Mouse (Mus musculus) erythroblast, embryonic 14.5 days (primary cell): ENCODE measurements around the gene Flad1. TPM values are rescaled to one million over a fixed set of nuclear protein-coding genes. Genes with fewer than 3 reads are reported as not detected.

Experiments used
- H3K27me3 ChIP-seq: 2 replicates; pipeline ENCODE4 v1.6.1; 2012; ENCODE audit warnings: inconsistent platforms; ENCODE audit not compliant: control insufficient read depth
- H3K36me3 ChIP-seq: 2 replicates; pipeline ENCODE4 v1.6.1; 2012; ENCODE audit warnings: mild to moderate bottlenecking, inconsistent platforms; ENCODE audit not compliant: control insufficient read depth
- H3K4me1 ChIP-seq: 2 replicates; pipeline ENCODE4 v1.6.1; 2012; ENCODE audit warnings: inconsistent platforms; ENCODE audit not compliant: control insufficient read depth
- H3K4me3 ChIP-seq: replicated peaks from 2 replicates; pipeline ENCODE3; 2012; ENCODE audit warnings: moderate library complexity, mild to moderate bottlenecking, inconsistent platforms
- H3K9me3 ChIP-seq: 2 replicates; pipeline ENCODE4 v1.6.1; 2012; ENCODE audit warnings: low read length, inconsistent platforms, mixed read lengths; ENCODE audit not compliant: control insufficient read depth
- GATA1 ChIP-seq: IDR thresholded peaks from 2 replicates; pipeline ENCODE4 v1.6.1; 2012; ENCODE audit warnings: low read length, inconsistent platforms, mixed read lengths
- TAL1 ChIP-seq: IDR thresholded peaks from 3 replicates; pipeline ENCODE4 v1.6.1; 2012; ENCODE audit warnings: low read length, inconsistent platforms, mixed read lengths
- polyA plus RNA-seq: library from polyadenylated mRNA; stranded (reverse); fragments of >175 nt; gene quantifications from 2 replicates; pipeline ENCODE4 v1.2.3, GENCODE M21; 2012

The Flad1 gene
- polyA plus RNA-seq, 1 experiment, result 1.3 TPM

DNA sequence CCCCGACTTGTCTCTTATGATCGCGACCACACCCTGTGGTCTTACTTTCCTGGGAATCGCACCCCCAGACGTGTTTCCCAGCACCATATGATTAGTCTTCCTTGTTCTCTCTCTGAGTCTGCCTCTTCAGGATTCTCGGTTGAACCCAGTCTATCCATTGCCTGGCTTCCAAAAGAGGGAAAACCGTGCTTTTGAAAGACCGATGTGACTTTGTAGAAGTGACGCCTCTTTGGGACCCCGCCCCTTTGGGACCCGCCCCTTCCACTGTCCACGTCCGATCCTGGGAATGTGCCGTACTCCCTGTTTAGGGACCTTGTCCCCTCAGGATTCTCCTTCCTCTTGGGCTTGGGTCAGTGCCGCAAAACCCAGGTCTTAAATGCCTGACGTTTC, 7.2 kb upstream of the Flad1 start:
- H3K4me3 ChIP-seq, result peak overlapping the region; percentile 96
- peaks cover 58% of the 10 kb centered on the region for H3K36me3 ChIP-seq
- no peaks in the 10 kb centered on the region for H3K27me3 ChIP-seq
- H3K4me1 ChIP-seq, result peaks cover 64% of the 10 kb centered on the region
- H3K9me3 ChIP-seq, result peaks cover 3% of the 10 kb centered on the region
- TF ChIP-seq TAL1, result no peak
- TF ChIP-seq GATA1, result no peak

DNA sequence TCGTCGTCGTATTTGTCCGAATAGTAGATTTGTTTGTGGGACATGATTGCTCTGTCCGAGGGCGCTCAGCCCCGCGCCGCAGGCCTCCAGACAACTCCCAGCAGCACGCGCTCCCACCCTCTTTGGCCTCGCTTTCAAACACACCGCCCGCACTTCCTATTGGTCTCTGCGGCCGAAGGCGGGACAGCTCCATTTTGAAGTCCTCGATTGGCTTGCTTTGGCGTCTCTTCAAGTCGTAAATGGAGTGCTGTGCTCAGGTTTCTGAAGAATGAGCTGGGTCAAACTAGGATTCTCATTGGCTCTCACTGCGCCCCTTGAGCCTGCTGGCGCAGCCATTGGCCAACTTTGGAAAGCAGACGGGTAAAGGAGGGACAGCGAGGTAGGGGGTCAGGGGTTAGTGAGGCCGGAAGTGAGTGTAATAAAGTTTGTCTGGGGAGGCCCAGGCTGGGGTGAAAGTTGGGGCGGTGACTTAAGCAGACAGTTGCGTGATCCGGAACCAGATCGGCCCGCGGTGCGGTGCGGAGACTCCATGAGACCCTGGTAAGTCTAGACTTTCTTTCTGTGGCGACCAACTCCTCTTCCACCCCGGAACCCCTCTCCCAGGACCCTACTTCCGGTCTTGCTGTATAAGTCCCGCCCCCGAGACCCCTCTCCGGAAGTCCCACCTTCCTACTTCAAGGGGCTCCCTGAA, 6.6 kb upstream of the Flad1 start, which contains the start of the genes Cks1b and Shc1:
Gene Cks1b (minus strand): TSS at position 214 of the 691 bp plus-strand sequence.
Gene Shc1 (plus strand): TSS at position 274 of the 691 bp plus-strand sequence.
- Histone ChIP-seq H3K36me3 (peaks cover 58% of the 10 kb centered on the region), H3K27me3 (no peaks in the 10 kb centered on the region), H3K9me3 (peaks cover 3% of the 10 kb centered on the region), H3K4me1 (peaks cover 59% of the 10 kb centered on the region), H3K4me3 (peak within 1 kb of the TSS; percentile 96)
- TF ChIP-seq TAL1 (no peak), GATA1 (no peak)

DNA sequence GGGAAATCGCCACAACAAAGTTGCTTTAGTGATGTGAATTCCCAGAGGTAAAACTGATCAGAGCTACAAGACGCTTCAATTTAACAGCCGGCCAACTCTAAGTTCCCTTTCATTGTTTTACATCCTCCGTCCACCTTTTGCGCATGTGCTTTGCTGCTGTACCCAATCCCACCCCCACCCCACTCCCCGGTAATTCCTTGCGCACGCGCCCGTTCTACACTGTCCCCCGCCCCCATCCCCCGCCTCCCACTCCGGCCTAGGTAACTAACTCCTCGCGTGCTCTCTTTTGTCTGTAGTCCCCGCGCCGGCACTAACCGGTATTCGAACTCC, 6.1 kb upstream of the Flad1 start:
- H3K4me3 ChIP-seq, result peak overlapping the region; percentile 96
- H3K27me3 ChIP-seq, result no peaks in the 10 kb centered on the region
- peaks cover 3% of the 10 kb centered on the region for H3K9me3 ChIP-seq
- TF ChIP-seq GATA1 (no peak), TAL1 (no peak)
- peaks cover 53% of the 10 kb centered on the region for H3K4me1 ChIP-seq
- peaks cover 57% of the 10 kb centered on the region for H3K36me3 ChIP-seq

DNA sequence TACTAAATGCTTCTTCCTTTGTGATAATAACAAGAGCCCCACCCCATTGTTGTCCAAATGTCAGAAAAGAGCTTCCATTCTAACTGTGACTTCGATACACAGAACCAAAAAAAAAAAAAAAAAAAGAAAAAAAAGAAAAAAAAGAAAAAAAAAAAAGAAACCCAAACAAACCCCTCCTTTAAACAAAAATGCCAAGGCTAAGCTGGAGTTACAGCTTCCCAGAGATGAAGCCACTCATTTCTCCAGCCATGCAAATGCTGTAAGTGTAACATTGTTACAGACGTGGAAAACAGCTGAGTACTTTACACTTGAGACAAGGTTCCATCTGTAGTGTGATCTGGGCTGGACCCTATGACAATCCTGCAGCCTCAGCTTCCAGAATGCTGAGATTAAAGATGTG, 5.5 kb upstream of the Flad1 start:
- no peak for TF ChIP-seq TAL1
- no peak for TF ChIP-seq GATA1
- peak overlapping the region; percentile 96 for H3K4me3 ChIP-seq
- peaks cover 52% of the 10 kb centered on the region for H3K4me1 ChIP-seq
- H3K9me3 ChIP-seq, result peaks cover 3% of the 10 kb centered on the region
- no peaks in the 10 kb centered on the region for H3K27me3 ChIP-seq
- peaks cover 51% of the 10 kb centered on the region for H3K36me3 ChIP-seq

DNA sequence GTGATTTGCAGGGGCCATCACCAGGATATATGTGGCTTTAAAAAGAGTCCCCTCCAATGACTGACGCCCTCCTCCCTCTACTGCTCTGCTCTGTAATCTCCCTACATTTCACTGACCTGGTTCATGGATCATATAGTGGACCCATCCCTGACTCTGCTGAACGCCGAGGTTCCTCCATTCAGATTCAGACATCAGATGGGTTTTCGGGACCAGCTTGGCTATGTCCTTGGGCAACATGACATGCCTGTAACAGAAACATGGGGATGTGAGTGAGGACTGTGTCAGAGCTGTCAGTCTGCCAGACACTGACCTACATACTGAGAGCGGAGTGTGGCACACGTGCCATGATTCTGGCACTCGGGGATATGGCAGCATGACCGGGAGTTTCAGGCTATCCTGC, 4.5 kb upstream of the Flad1 start:
- Histone ChIP-seq H3K9me3 (peaks cover 3% of the 10 kb centered on the region), H3K4me1 (peaks cover 48% of the 10 kb centered on the region), H3K4me3 (peak overlapping the region; percentile 96), H3K36me3 (peaks cover 46% of the 10 kb centered on the region), H3K27me3 (no peaks in the 10 kb centered on the region)
- TF ChIP-seq GATA1 (no peak), TAL1 (no peak)

DNA sequence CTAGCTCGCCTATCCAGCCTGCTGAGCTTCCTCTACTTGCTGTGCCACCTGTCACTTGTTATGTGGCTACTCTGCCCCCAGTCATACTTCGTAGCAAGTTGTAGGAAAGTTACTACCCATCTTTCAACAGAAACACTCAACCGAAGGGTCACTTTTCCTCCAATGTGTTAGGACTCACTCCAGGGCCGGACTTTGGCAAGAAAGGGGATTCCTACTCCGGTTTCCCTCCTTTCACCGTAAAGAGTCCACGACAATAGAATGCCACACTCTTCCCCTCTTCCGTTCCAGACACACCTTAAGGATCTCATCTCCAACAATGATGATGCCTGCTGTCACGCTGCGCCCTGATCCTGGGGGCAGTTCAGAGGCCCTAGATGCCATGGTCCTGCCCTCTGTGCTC, 806 bp downstream of the Flad1 start:
- peak overlapping the region; percentile 77 for H3K4me3 ChIP-seq
- peaks cover 55% of the 10 kb centered on the region for H3K36me3 ChIP-seq
- H3K9me3 ChIP-seq, result peaks cover 3% of the 10 kb centered on the region
- TF ChIP-seq TAL1 (no peak), GATA1 (no peak)
- H3K27me3 ChIP-seq, result no peaks in the 10 kb centered on the region
- H3K4me1 ChIP-seq, result peaks cover 33% of the 10 kb centered on the region

DNA sequence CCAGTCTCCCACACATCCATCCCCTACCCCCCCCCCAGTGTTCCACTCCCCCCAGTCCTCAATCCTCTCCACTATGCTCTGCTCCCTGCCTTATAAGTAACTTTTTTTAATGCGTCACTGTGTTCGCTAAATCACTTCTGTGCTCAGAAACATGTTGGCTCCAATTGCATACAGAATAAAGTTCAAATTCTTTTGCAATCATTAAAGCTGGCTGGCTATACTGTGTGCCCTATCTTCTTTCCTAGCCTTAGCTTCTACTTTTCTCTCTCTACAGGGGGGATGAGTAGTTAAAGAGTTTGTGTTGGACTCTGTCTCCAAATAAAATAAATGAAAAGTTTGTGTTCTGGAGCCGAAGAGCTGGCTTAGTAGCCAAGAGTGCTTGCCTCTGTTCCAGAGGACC, 2.0 kb downstream of the Flad1 start:
- H3K36me3 ChIP-seq, result peaks cover 53% of the 10 kb centered on the region
- H3K27me3 ChIP-seq, result no peaks in the 10 kb centered on the region
- no peak for TF ChIP-seq TAL1
- no peak for TF ChIP-seq GATA1
- H3K4me3 ChIP-seq, result no peak overlapping the region
- peaks cover 33% of the 10 kb centered on the region for H3K4me1 ChIP-seq
- H3K9me3 ChIP-seq, result peaks cover under 1% of the 10 kb centered on the region; the same call in 1 of the 2 replicates

DNA sequence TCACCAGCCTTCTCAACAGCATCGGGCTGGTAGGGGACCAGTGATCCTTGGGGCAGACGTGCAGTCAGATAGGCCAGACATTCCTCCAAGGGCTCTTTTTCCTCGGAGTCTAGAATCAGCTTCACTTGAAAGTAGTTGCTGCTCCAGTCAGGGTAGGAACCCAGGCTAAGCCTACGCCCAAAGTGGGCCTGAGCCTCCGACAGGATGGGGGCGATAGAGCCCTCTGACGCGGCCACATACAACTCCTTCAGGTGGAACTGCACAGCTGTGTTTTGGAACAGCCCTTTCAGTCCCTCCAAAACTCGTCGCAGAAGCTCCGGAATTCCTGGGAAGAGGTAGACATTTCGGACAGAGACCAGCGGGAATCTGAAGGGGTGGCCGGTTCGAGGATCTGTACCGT, 3.2 kb downstream of the Flad1 start:
- Histone ChIP-seq H3K36me3 (peaks cover 51% of the 10 kb centered on the region), H3K27me3 (no peaks in the 10 kb centered on the region), H3K4me1 (peaks cover 33% of the 10 kb centered on the region), H3K9me3 (no peaks in the 10 kb centered on the region), H3K4me3 (no peak overlapping the region)
- TF ChIP-seq GATA1 (no peak), TAL1 (no peak)

DNA sequence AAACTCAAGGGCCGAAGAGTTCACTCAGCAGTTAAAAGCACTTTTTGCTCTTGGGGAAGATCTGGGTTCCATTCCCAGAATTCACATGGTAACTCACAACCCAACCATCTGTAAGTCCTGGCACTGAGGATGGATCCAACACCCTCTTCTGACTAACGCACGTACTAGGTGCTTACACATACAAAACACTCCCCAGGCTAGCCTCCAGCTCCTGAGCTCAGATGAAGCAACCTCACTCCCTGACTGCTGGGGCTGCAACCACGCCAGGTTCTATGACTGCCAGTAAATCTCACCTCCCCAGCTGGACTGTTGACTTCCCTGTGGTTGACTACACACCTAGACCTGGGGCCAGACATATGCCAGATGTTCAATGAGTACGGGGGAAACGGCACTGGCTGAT, 4.8 kb downstream of the Flad1 start:
- Histone ChIP-seq H3K27me3 (no peaks in the 10 kb centered on the region), H3K9me3 (no peaks in the 10 kb centered on the region), H3K4me1 (peaks cover 26% of the 10 kb centered on the region), H3K4me3 (no peak overlapping the region), H3K36me3 (peaks cover 61% of the 10 kb centered on the region)
- TF ChIP-seq TAL1, result no peak
- no peak for TF ChIP-seq GATA1

DNA sequence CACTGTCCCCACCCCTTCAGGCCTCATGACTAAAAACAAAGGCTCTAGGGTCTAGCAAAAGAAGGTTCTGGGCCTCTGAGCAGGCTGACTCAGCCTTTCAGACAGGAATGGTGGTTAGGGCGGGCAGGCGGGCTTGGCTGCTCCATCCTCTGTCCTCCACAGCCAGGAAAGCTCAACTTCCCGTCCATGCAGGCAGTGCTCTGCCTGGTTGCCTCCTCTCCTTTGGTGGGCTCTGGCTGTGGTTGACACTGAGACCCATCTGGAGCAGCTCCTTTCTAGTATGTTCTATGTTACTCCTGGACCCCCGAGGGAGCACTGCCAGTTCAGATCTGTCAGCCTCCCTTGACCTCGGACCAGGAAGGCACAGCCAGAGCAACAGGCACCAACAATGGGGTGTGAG, 9.0 kb downstream of the Flad1 start, which contains the start of gene Lenep:
Gene Lenep (minus strand): TSS at position 101 of the 400 bp plus-strand sequence.
- peaks cover 5% of the 10 kb centered on the region for H3K4me1 ChIP-seq
- TF ChIP-seq GATA1 (no peak), TAL1 (no peak)
- no peaks in the 10 kb centered on the region for H3K27me3 ChIP-seq
- peaks cover 55% of the 10 kb centered on the region for H3K36me3 ChIP-seq
- no peaks in the 10 kb centered on the region for H3K9me3 ChIP-seq
- H3K4me3 ChIP-seq, result no peak within 1 kb of the TSS
